Mouse (Mus musculus): Measurements from ENCODE around the gene Sgcb.
"Not testable (repeated sequence)": the region's sequence is repeated elsewhere in the genome, so short reads cannot be mapped to it uniquely, and the experiment has no call there.

The Sgcb gene

GRCm38 (mm10) chr5:73632291-73632690 is 15.3 kb downstream of the Sgcb start, which contains the start of gene Lrrc66:
Gene Lrrc66, minus strand, starts transcription at chr5:73632526.
- no peak for DNase-seq

- DNase-seq: no peak
Measured at GRCm38 (mm10) chr5:73631001-73631558, 16.5 kb downstream of the Sgcb start.

- DNase-seq: no peak
Measured at GRCm38 (mm10) chr5:73630141-73630540, 17.4 kb downstream of the Sgcb start.

- no peak for DNase-seq
Measured at GRCm38 (mm10) chr5:73627991-73628390, 19.6 kb downstream of the Sgcb start.

GRCm38 (mm10) chr5:73627559-73627958 is 20.0 kb downstream of the Sgcb start:
- DNase-seq: no peak

GRCm38 (mm10) chr5:73626842-73627241 is 20.7 kb downstream of the Sgcb start:
- no peak for DNase-seq

- no peak for DNase-seq
Measured at GRCm38 (mm10) chr5:73625505-73625904, 22.1 kb downstream of the Sgcb start.

- no peak for DNase-seq
Measured at GRCm38 (mm10) chr5:73618969-73619368, 28.6 kb downstream of the Sgcb start.

GRCm38 (mm10) chr5:73615211-73615610 is 32.4 kb downstream of the Sgcb start:
- DNase-seq: no peak

- no peak for DNase-seq
Measured at GRCm38 (mm10) chr5:73613296-73613695, 34.3 kb downstream of the Sgcb start.

GRCm38 (mm10) chr5:73611071-73611470 is 36.5 kb downstream of the Sgcb start:
- no peak for DNase-seq

GRCm38 (mm10) chr5:73604964-73605363 is 42.6 kb downstream of the Sgcb start:
- no peak for DNase-seq

GRCm38 (mm10) chr5:73604542-73604941 is 43.0 kb downstream of the Sgcb start:
- no peak for DNase-seq

GRCm38 (mm10) chr5:73602865-73603264 is 44.7 kb downstream of the Sgcb start:
- no peak for DNase-seq

- DNase-seq: no peak
Measured at GRCm38 (mm10) chr5:73601361-73601763, 46.2 kb downstream of the Sgcb start.

- no peak for DNase-seq
Measured at GRCm38 (mm10) chr5:73599991-73600390, 47.6 kb downstream of the Sgcb start.

- DNase-seq: no peak
Measured at GRCm38 (mm10) chr5:73598943-73599695, 48.5 kb downstream of the Sgcb start.

GRCm38 (mm10) chr5:73587119-73587518 is 60.5 kb downstream of the Sgcb start:
- DNase-seq: no peak

GRCm38 (mm10) chr5:73586597-73586996 is 61.0 kb downstream of the Sgcb start:
- no peak for DNase-seq

GRCm38 (mm10) chr5:73585212-73586115 is 62.1 kb downstream of the Sgcb start:
- DNase-seq: no peak

- DNase-seq: not testable (repeated sequence)
Measured at GRCm38 (mm10) chr5:73584011-73584410, 63.6 kb downstream of the Sgcb start.

Data from B cell, adult 2 months (primary cell).